Mouse (Mus musculus) lung, embryonic 15.5 days (tissue): ENCODE results near the gene Slc44a3. TPM values are rescaled to one million over a fixed set of nuclear protein-coding genes. Genes with fewer than 3 reads are reported as not detected.

Experiments
- ATAC-seq: fragments of 200-750 bp; cut with Nextera tagmentation; 2 replicates; pipeline ENCODE4 v1.8.0; 2017; ENCODE audit warnings: moderate number of reproducible peaks, borderline replicate concordance; ENCODE audit not compliant: low FRiP score, low TSS enrichment; ENCODE audit errors: extremely low read depth
- H3K27ac ChIP-seq: fragments of 300-500 bp; sonication (generic); 2 replicates; pipeline ENCODE4 v1.5.1; 2015; ENCODE audit warnings: moderate library complexity, mild to moderate bottlenecking, inconsistent platforms
- H3K27me3 ChIP-seq: fragments of 300-500 bp; sonication (generic); 2 replicates; pipeline ENCODE4 v1.6.1; 2015; ENCODE audit warnings: inconsistent platforms
- H3K36me3 ChIP-seq: fragments of 300-500 bp; sonication (generic); 2 replicates; pipeline ENCODE4 v1.6.1; 2015; ENCODE audit warnings: inconsistent platforms
- H3K4me1 ChIP-seq: fragments of 300-500 bp; sonication (generic); 2 replicates; pipeline ENCODE4 v1.6.1; 2015; ENCODE audit warnings: inconsistent platforms
- H3K4me2 ChIP-seq: fragments of 300-500 bp; sonication (generic); 2 replicates; pipeline ENCODE4 v1.6.1; 2015; ENCODE audit warnings: inconsistent platforms, mild to moderate bottlenecking, moderate library complexity
- H3K4me3 ChIP-seq: fragments of 300-500 bp; sonication (generic); 2 replicates; pipeline ENCODE4 v1.5.1; 2015; ENCODE audit warnings: mild to moderate bottlenecking, inconsistent platforms
- H3K9ac ChIP-seq: fragments of 300-500 bp; sonication (generic); 2 replicates; pipeline ENCODE4 v1.6.1; 2015; ENCODE audit warnings: inconsistent platforms
- H3K9me3 ChIP-seq: fragments of 300-500 bp; sonication (generic); 2 replicates; pipeline ENCODE4 v1.6.1; 2016; ENCODE audit warnings: inconsistent platforms
- WGBS: fragments of 180-500 bp; shearing (Covaris S2); methylation state at CpG from one replicate; pipeline ENCODE4 v1.1.7; 2015; 5-methylcytosine and 5-hydroxymethylcytosine counted together
- polyA plus RNA-seq: library from polyadenylated mRNA; unstranded; fragments of >200 nt; fragmentation: Nextera tagmentation; extraction: Ambion mirVana; gene quantifications from 2 replicates; pipeline ENCODE4 v1.2.1, GENCODE M21; 2015

Slc44a3 gene
- polyA plus RNA-seq, 1 experiment from 2014 or later: 16.5 TPM

GRCm38 (mm10) chr3:121417379-121418250, 114.6 kb downstream of the Slc44a3 start:
- H3K9ac ChIP-seq: no peak overlapping the region
- no peaks in the 10 kb centered on the region for H3K36me3 ChIP-seq
- H3K27ac ChIP-seq: no peak overlapping the region
- WGBS: 57% methylated on average over 14 of the region's 14 CpGs
- peaks cover 11% of the 10 kb centered on the region for H3K4me1 ChIP-seq
- H3K4me3 ChIP-seq: no peak overlapping the region
- H3K4me2 ChIP-seq: no peak overlapping the region
- no peaks in the 10 kb centered on the region for H3K27me3 ChIP-seq
- H3K9me3 ChIP-seq: no peaks in the 10 kb centered on the region
- no peak for ATAC-seq

GRCm38 (mm10) chr3:121416171-121417154, 115.7 kb downstream of the Slc44a3 start:
- no peak overlapping the region for H3K27ac ChIP-seq
- 75% methylated on average over 5 of the region's 5 CpGs for WGBS
- H3K4me1 ChIP-seq: peaks cover 11% of the 10 kb centered on the region
- no peak for ATAC-seq
- H3K9ac ChIP-seq: no peak overlapping the region
- H3K27me3 ChIP-seq: no peaks in the 10 kb centered on the region
- H3K36me3 ChIP-seq: no peaks in the 10 kb centered on the region
- H3K4me3 ChIP-seq: no peak overlapping the region
- no peak overlapping the region for H3K4me2 ChIP-seq
- H3K9me3 ChIP-seq: no peaks in the 10 kb centered on the region

GRCm38 (mm10) chr3:121411450-121411849, 120.8 kb downstream of the Slc44a3 start:
- WGBS: 60% methylated on average over 6 of the region's 6 CpGs
- ATAC-seq: no peak

More at GRCm38 (mm10) chr3:121411450-121411849, 120.8 kb downstream of the Slc44a3 start:
- Histone ChIP-seq H3K27ac (no peak overlapping the region), H3K36me3 (no peaks in the 10 kb centered on the region), H3K27me3 (no peaks in the 10 kb centered on the region), H3K4me2 (no peak overlapping the region), H3K9ac (no peak overlapping the region), H3K9me3 (no peaks in the 10 kb centered on the region), H3K4me1 (peaks cover 5% of the 10 kb centered on the region; the same call in 1 of the 2 replicates), H3K4me3 (no peak overlapping the region)

Other genes with a start within 250 kb of the Slc44a3 start
- 0.36 and 0.40 TPM in 2 replicates for gene Tmem56, start 249.3 kb downstream of the Slc44a3 start, polyA plus RNA-seq
- 44.5 and 46.0 TPM in 2 replicates for gene Alg14, start 240.6 kb downstream of the Slc44a3 start, polyA plus RNA-seq
- 627 and 632 TPM in 2 replicates for gene Cnn3, start 105.9 kb downstream of the Slc44a3 start, polyA plus RNA-seq
- not detected in 2 replicates for gene 4930432M17Rik, start 138.4 kb upstream of the Slc44a3 start, polyA plus RNA-seq
- gene F3, start 191.1 kb upstream of the Slc44a3 start, polyA plus RNA-seq: 21.7 and 26.4 TPM in 2 replicates